Mouse (Mus musculus): ENCODE data around the gene Prss22.
"Not testable (repeated sequence)": the region's sequence is repeated elsewhere in the genome, so short reads cannot be mapped to it uniquely, and the experiment has no call there.

Prss22 gene

GRCm38 (mm10) chr17:23995421-23995820 lies 2.5 kb downstream of the Prss22 start:
- DNase-seq (ENCODE audit: low read depth, low spot score): no peak

DNA sequence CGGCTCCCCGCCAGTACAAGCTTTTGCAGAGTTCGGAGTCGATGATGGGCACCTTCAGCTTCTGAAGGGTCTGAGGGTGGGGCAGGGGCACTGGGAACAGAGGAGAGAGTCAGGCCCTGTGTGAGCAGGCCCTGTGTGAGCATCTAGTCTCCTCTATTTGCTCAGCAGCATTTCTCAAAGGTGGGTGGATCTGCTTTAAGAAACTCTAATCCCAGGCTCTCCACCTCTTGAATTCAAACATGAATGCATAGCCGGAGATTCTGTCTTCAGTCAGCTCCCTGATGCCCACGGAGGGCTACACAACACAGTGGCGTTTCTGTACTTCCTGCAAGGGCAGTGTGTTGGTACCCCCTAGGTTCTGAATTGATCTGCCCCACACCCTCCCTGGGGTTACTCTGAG lies 3.2 kb downstream of the Prss22 start:
- no peak for DNase-seq (ENCODE audit: low read depth, low spot score)

GRCm38 (mm10) chr17:23993559-23994428 lies 4.1 kb downstream of the Prss22 start:
- peak; percentile 69 for DNase-seq (ENCODE audit: low read depth, low spot score)

DNA sequence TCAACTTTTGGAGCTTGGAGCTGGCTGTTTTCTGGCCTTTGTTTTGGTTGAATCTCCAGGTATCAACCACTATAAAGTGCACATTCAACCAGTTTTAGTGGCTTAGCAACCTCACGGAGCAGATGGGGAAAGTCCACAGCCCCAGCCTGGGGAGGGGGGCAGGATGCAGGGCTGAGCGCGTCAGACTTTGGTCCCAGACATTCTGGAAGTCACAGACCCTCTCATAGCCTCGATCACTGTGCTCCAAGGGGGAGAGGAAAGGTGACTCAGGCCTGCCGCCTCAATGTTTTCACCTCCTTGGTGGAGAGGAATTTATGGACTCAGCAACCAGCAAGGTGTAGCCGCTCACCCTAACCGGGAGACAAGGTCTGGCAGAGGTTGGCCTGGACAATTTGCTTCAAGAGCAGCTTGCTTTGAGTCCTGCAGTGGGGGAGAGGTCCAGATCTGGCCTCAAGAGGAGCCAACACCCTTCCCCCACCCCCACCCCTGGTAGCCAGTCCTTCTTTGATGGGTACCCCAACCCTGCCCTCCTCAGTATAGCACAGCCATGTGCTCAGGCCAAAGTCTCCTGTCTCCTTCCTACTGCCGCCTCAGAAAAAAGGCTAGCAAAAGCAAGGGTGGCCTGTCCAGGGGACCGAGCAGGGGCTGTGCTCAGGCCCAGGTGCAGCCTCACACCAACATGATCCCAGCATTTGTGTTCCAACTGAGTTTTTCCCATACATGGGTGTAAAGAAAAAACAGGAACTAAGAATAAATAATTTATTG lies 4.9 kb downstream of the Prss22 start:
- no peak for DNase-seq (ENCODE audit: low read depth, low spot score)

GRCm38 (mm10) chr17:23989802-23990201 lies 8.1 kb downstream of the Prss22 start:
- no peak for DNase-seq (ENCODE audit: low read depth, low spot score)

- DNase-seq (ENCODE audit: low read depth, low spot score): no peak
Observed at GRCm38 (mm10) chr17:23984989-23985388, 12.9 kb downstream of the Prss22 start.

DNA sequence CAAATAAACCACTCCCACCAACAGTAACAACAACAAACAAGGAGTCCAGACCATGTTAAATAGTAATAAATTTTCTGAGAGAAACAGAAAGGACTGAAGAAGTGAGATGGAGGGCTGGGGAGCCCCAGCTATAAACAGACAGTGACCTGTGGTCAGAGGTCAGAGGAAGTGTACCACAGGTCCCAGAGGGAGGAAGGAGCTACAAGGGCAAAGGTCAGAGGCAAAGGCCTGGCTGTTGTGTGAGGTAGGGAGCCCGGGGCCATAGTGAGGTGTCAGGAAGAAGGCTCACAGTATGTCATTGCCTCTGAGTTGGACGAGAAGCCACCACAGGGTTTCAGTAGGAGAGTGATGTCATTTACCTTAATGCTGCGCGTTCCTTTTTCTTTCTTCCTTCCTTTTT lies 15.0 kb downstream of the Prss22 start:
- no peak for DNase-seq (ENCODE audit: low read depth, low spot score)

- DNase-seq (ENCODE audit: low read depth, low spot score): no peak
Observed at GRCm38 (mm10) chr17:23980297-23980909, 17.5 kb downstream of the Prss22 start, which contains the start of gene Prss30. Prss30 (minus strand) TSS chr17:23980566.

DNA sequence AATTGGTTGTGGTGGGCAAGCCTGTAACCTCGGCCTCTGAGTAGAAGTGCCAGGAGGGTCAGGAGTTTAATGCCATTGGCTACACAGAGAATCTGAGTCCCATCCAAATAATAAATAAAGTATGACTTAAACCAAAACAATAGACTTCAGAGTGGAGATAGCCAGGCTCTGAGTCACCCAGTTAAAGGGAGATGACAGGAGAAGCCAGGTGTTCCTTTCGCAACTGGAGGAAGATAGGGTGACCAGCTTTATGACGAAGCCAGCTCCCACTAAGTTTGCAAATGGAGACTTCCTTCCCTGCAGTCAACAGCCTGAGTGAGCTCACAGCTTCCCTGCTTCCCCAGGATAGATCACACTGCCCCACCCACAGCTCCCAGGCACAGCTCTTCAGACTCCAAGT lies 18.4 kb downstream of the Prss22 start:
- DNase-seq (ENCODE audit: low read depth, low spot score): no peak

- no peak for DNase-seq (ENCODE audit: low read depth, low spot score)
Observed at GRCm38 (mm10) chr17:23976665-23977064, 21.2 kb downstream of the Prss22 start.

DNA sequence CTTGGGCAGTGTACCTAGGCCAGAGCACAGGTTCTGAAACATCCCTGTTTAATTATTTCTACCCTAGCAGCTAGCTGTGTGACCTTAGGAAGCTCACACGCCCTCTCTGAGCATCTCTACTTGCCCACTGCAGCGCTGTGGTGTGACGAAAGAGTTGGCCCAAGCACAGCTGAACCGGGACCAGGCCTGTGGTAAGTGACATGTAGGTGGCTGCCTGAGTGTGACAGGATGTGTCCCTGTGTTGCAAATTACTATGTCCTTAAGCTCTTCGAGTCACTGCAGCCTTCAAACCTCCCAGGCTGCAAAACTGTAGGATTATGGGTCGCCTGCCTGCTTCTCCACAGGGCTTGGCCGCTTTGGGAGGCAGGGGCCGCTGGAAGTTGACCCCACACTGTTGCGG lies 26.6 kb downstream of the Prss22 start:
- no peak for DNase-seq (ENCODE audit: low read depth, low spot score)

- DNase-seq (ENCODE audit: low read depth, low spot score): peak; percentile 18
Observed at GRCm38 (mm10) chr17:23969231-23969630, 28.7 kb downstream of the Prss22 start.

- DNase-seq (ENCODE audit: low read depth, low spot score): no peak
Observed at GRCm38 (mm10) chr17:23968780-23969179, 29.1 kb downstream of the Prss22 start.

DNA sequence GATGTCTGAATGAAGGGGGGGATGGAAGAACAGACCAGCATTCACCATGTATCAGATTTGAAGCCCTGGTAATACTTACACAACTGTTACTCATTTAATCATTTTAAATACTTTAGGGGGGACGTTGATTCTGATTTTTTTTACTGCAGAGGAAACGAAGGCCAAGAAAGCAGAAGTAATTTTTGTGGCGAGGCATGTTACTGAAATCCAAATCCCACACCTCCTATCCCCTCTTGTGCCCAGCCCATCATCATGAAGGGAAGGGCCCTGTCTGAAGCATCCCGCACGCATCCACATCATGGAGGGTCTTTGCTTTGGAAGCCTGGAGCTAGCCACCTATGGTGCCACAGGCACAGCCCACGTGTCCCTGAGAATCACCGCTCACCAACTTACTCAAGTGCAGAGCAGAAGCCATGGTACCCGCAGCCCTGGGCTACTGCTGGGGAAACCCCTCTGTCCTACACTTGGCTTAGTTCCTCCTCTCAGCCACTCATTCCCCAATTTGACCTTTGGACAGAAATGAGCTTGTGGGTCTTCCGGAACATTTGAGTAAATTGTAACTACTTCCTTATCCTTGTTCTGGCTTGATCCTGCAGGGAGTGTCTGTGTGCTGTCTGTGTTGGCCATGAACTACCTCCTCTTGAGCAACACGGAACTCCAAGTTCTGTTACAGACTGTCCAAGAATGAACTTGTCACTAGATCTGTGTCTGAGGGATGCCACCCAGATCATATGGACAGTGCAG lies 31.1 kb downstream of the Prss22 start:
- peak; percentile 24 for DNase-seq (ENCODE audit: low read depth, low spot score)

GRCm38 (mm10) chr17:23965805-23966425 lies 32.0 kb downstream of the Prss22 start:
- DNase-seq (ENCODE audit: low read depth, low spot score): no peak

DNA sequence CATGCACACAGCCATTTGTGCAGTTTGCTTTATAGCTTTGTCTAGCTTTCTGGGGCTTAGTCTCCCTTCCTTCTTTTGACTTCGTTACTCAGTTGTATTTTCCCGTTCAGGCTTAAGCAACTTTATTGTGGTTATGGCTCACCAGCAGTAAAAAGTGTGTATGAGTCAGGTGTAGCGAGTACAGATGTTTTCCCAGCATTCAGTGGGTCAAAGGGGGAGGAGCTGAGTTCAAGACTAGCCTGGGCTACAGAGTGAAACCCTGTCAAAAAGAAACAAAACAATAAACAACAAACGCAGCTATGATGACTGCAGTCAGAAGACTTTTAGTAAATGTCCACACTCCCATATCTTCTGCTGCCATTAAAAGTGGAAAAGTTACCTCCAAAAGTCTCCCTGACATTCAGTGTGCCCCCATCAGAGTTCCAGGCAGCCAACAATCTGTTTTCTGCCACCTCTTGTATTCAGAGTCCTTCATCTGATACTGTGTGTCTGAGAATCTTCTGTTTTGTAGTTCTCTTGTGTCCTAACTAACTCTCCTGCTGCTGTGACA lies 36.3 kb downstream of the Prss22 start:
- DNase-seq (ENCODE audit: low read depth, low spot score): no peak

DNA sequence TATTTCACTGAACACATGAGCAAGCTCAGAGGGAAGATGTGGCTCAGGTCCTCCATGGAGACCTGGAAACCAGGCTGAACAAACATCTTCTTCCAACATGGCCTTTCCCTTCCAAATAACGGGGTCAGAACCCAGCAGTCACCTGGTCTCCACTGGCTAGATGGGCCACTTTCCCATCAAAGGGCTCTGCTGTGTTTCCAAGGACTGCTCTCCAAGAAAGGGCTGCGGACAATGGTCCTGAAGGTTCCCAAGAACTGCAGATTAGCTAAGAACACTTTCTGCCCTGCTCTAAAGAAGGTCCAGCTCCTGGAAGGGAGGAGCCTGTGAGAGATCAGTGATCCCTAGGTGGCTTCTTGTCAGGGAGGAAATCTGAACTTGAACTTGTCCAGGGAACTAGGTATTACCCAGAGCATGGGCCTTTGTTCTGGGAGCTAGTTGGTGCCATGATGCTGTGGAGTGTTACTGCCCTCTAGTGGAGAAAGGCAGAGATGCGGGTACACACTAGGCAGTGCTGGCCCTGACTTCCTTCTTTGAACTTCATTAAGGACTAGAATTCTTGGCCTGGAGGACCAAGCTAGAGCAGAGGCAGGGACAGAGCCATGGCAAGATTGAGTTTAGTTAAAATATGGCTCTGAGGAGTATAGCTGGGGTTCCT lies 37.7 kb downstream of the Prss22 start:
- DNase-seq (ENCODE audit: low read depth, low spot score): peak; percentile 62

GRCm38 (mm10) chr17:23955174-23955573 lies 42.7 kb downstream of the Prss22 start, which contains the start of gene Sbpl:
Sbpl (minus strand) TSS chr17:23955274.
- DNase-seq (ENCODE audit: low read depth, low spot score): no peak

GRCm38 (mm10) chr17:23950828-23951227 lies 47.1 kb downstream of the Prss22 start:
- not testable (repeated sequence) for DNase-seq (ENCODE audit: low read depth, low spot score)

- DNase-seq (ENCODE audit: low read depth, low spot score): no peak
Observed at GRCm38 (mm10) chr17:23949068-23949467, 48.8 kb downstream of the Prss22 start.
